In the genomic region with DNA sequence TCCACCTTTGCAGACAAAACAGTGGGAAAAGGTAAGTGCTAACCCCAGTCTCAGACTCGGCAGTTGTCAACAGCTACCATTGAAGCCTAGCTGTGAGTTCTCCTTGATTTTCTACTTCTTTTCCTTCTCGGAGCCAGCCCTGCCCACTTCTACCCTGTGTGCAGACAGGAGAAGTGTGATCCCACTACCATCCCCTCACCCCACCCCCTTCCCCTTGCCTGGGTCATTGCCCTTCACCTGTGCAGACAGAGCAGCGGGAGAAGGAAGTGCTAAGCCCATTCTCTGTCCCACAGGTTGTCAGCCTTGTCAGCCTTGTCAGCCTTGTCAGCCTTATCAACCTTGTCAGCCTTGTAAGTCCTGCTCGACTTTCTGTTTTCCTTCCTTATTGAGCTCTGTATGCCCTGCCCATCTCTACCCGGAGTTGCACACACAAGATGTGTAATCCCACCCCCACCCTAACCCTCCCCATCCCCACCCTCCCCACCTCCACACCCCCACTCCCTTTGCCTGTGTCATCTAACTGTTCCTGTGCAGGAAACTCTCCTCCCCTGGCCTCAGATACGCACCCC, we compare ENCODE assay signal across 1 mouse cellular context.
TF ChIP-seq lines count a peak whose summit lies in the region.

No protein-coding gene starts in this region.

TF ChIP-seq in MEL, 35 proteins besides CTCF, POLR2A, EP300 and RAD21 (continued from another document):
- TF ChIP-seq ZMIZ1 (IDR thresholded peaks at IDR 0.05; ENCODE audit: low read depth, low read length) = no peak
- no peak for TF ChIP-seq MYC (IDR thresholded peaks at IDR 0.05; ENCODE audit: low read depth, low read length)
